Mouse (Mus musculus) heart, embryonic 16.5 days (tissue): ENCODE measurements around the gene Akap7. TPM values are rescaled to one million over a fixed set of nuclear protein-coding genes. Genes with fewer than 3 reads are reported as not detected.

ENCODE experiments used
- ATAC-seq: fragments of 200-750 bp; cut with Nextera tagmentation; replicated peaks from 2 replicates; pipeline ENCODE4 v1.8.0; 2017; ENCODE audit warnings: moderate number of reproducible peaks; ENCODE audit not compliant: insufficient read depth, low FRiP score; ENCODE audit errors: extremely low read depth
- H3K27ac ChIP-seq: fragments of 300-500 bp; sonication (generic); 2 replicates; pipeline ENCODE4 v1.5.1; 2014; ENCODE audit warnings: mild to moderate bottlenecking, low read length, control low read depth, moderate library complexity
- H3K27me3 ChIP-seq: fragments of 300-500 bp; sonication (generic); 2 replicates; pipeline ENCODE4 v1.6.1; 2014; ENCODE audit warnings: low read length, mixed read lengths; ENCODE audit not compliant: control insufficient read depth, insufficient read depth
- H3K36me3 ChIP-seq: fragments of 300-500 bp; sonication (generic); 2 replicates; pipeline ENCODE4 v1.6.1; 2014; ENCODE audit not compliant: control insufficient read depth, insufficient read depth
- H3K4me1 ChIP-seq: fragments of 300-500 bp; sonication (generic); 2 replicates; pipeline ENCODE4 v1.6.1; 2014; ENCODE audit warnings: low read length, mixed read lengths; ENCODE audit not compliant: control insufficient read depth, insufficient read depth
- H3K4me2 ChIP-seq: fragments of 300-500 bp; sonication (generic); 2 replicates; pipeline ENCODE4 v1.6.1; 2014; ENCODE audit warnings: low read depth, mild to moderate bottlenecking, control low read depth, low read length
- H3K4me3 ChIP-seq: fragments of 300-500 bp; sonication (generic); 2 replicates; pipeline ENCODE4 v1.5.1; 2014; ENCODE audit warnings: mild to moderate bottlenecking, control low read depth, low read length
- H3K9ac ChIP-seq: fragments of 300-500 bp; sonication (generic); 2 replicates; pipeline ENCODE4 v1.6.1; 2014; ENCODE audit warnings: low read length, control low read depth
- H3K9me3 ChIP-seq: fragments of 300-500 bp; sonication (generic); replicated peaks from 2 replicates; pipeline ENCODE4 v1.6.1; 2016; ENCODE audit warnings: low read length; ENCODE audit not compliant: control insufficient read depth
- WGBS: fragments of 180-500 bp; shearing (Covaris S2); extraction: QIAGEN DNeasy Blood & Tissue Kit; methylation state at CpG from one replicate; pipeline ENCODE4 v1.1.7; 2014; 5-methylcytosine and 5-hydroxymethylcytosine counted together
- polyA plus RNA-seq: library from polyadenylated mRNA; unstranded; fragments of >200 nt; fragmentation: Nextera tagmentation; extraction: Ambion mirVana; gene quantifications from 2 replicates; pipeline ENCODE4 v1.2.1, GENCODE M21; 2015

Akap7 gene
- polyA plus RNA-seq, 1 experiment from 2014 or later, result 26.9 TPM

- no peak overlapping the region for H3K4me3 ChIP-seq
- no peaks in the 10 kb centered on the region for H3K36me3 ChIP-seq
- H3K4me1 ChIP-seq, result peaks cover 2% of the 10 kb centered on the region; the same call in 1 of the 2 replicates
- no peak overlapping the region for H3K27ac ChIP-seq
- WGBS, result 84% methylated on average over 15 of the region's 15 CpGs
- H3K27me3 ChIP-seq, result no peaks in the 10 kb centered on the region
- H3K9ac ChIP-seq, result no peak overlapping the region
- H3K9me3 ChIP-seq, result no peaks in the 10 kb centered on the region
- H3K4me2 ChIP-seq, result no peak overlapping the region
- no peak for ATAC-seq
These were observed 87.7 kb downstream of the Akap7 start for GRCm38 (mm10) chr10:25219901-25220495.

DNA sequence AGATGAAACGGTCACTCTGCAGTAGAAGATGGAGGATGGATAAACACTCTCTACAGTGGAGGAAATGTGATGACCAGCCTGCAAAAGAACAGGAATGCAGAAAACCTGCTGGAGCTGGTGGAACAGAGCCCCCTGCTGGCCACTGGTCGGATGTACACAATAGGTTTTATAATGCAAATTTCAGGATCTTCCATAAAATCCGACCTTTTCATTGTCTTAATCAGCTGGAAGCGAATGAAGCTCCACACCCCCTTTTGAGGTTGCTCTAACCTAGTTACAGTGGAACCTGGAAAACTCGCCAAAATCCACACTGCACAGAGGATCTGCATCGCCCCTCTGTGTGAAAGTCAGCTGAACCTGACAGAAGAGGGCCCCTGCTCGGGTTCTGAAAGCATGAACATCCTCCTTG, 88.4 kb downstream of the Akap7 start:
- 30% methylated on average over 7 of the region's 7 CpGs for WGBS
- Histone ChIP-seq H3K9ac (no peak overlapping the region), H3K27ac (no peak overlapping the region), H3K36me3 (no peaks in the 10 kb centered on the region), H3K27me3 (no peaks in the 10 kb centered on the region), H3K9me3 (no peaks in the 10 kb centered on the region), H3K4me1 (no peaks in the 10 kb centered on the region), H3K4me3 (no peak overlapping the region), H3K4me2 (no peak overlapping the region)
- no peak for ATAC-seq

DNA sequence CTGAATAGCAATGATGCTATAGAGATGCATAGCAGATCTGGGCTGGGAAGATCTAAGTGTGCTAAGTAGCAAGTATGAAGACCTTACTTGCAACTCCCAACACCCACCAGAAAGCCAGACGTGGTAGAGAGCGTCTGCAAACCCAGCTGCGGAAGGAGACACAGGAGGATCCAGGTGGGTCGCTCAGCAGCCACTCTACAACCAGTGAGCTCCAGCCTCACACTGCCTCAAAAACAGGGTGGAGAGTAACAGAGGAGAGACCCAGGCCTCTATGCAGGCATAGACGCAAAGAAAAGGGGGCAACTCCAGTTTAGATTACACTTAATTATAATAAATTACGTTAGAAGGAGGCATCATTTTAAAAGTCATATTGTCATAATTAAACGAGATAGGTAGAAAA, 88.9 kb downstream of the Akap7 start:
- no peaks in the 10 kb centered on the region for H3K27me3 ChIP-seq
- no peak overlapping the region for H3K4me2 ChIP-seq
- 73% methylated on average over 7 of the region's 7 CpGs for WGBS
- H3K36me3 ChIP-seq, result no peaks in the 10 kb centered on the region
- no peak overlapping the region for H3K27ac ChIP-seq
- H3K4me1 ChIP-seq, result no peaks in the 10 kb centered on the region
- H3K9me3 ChIP-seq, result no peaks in the 10 kb centered on the region
- H3K4me3 ChIP-seq, result no peak overlapping the region
- H3K9ac ChIP-seq, result no peak overlapping the region
- ATAC-seq, result no peak

- H3K36me3 ChIP-seq, result no peaks in the 10 kb centered on the region
- H3K4me2 ChIP-seq, result no peak overlapping the region
- no peak for ATAC-seq
- no peaks in the 10 kb centered on the region for H3K4me1 ChIP-seq
- H3K27ac ChIP-seq, result no peak overlapping the region
- no peak overlapping the region for H3K9ac ChIP-seq
- 82% methylated on average over 3 of the region's 3 CpGs for WGBS
- H3K9me3 ChIP-seq, result no peaks in the 10 kb centered on the region
- H3K4me3 ChIP-seq, result no peak overlapping the region
- no peaks in the 10 kb centered on the region for H3K27me3 ChIP-seq
These were observed 91.7 kb downstream of the Akap7 start for GRCm38 (mm10) chr10:25215977-25216376.

GRCm38 (mm10) chr10:25213716-25214115, 94.0 kb downstream of the Akap7 start:
- no peak overlapping the region for H3K9ac ChIP-seq
- H3K4me3 ChIP-seq, result no peak overlapping the region
- H3K27me3 ChIP-seq, result no peaks in the 10 kb centered on the region
- WGBS, result 53% methylated on average over 4 of the region's 4 CpGs
- H3K9me3 ChIP-seq, result no peaks in the 10 kb centered on the region
- no peaks in the 10 kb centered on the region for H3K4me1 ChIP-seq
- no peak overlapping the region for H3K4me2 ChIP-seq
- H3K27ac ChIP-seq, result no peak overlapping the region
- ATAC-seq, result no peak
- no peaks in the 10 kb centered on the region for H3K36me3 ChIP-seq

DNA sequence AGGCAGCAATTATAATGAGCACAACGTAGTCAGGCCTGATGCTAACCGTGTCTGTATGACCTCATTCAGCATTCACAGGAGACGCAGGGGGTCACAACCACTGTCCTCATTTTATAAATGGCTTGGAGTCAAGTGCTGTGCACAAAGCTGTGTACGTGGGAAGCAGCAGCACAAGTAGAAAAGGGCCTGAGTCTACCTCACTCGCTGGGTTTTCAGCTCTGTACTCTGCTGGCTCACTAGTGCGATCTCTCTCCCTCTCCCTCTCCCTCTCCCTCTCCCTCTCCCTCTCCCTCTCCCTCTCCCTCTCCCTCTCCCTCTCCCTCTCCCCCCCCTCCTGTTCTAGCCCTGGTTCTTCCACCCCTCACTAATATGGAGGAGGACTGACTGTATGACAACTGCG, 99.1 kb downstream of the Akap7 start:
- H3K4me2 ChIP-seq, result no peak overlapping the region
- H3K4me1 ChIP-seq, result no peaks in the 10 kb centered on the region
- 61% methylated on average over 7 of the region's 7 CpGs for WGBS
- H3K36me3 ChIP-seq, result no peaks in the 10 kb centered on the region
- no peak overlapping the region for H3K27ac ChIP-seq
- no peak overlapping the region for H3K9ac ChIP-seq
- no peaks in the 10 kb centered on the region; the same call in 1 of the 2 replicates for H3K9me3 ChIP-seq
- no peaks in the 10 kb centered on the region for H3K27me3 ChIP-seq
- ATAC-seq, result no peak
- H3K4me3 ChIP-seq, result no peak overlapping the region

DNA sequence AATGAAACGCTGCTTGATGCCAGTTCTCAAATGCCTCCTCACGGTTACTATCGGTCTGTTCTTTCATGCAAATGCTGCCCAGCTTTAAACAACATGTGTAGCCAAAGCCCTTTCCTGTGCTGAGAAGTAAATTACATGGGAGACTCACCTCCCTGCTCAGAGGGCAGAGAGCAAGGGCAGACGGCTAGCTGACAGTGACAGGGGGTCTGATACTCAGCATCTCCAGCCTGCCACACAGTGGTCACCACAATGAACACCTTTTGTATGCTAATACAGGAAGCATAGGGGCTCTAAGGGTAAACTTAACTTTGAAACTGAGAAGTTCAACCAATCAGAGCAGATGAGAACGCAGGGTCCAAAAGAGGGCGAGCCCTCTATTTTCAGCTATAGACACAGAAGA, 99.8 kb downstream of the Akap7 start:
- Histone ChIP-seq H3K27ac (no peak overlapping the region), H3K9ac (no peak overlapping the region), H3K4me1 (no peaks in the 10 kb centered on the region), H3K4me2 (no peak overlapping the region), H3K9me3 (no peaks in the 10 kb centered on the region; the same call in 1 of the 2 replicates), H3K36me3 (no peaks in the 10 kb centered on the region), H3K27me3 (no peaks in the 10 kb centered on the region), H3K4me3 (no peak overlapping the region)
- no peak for ATAC-seq
- WGBS, result 49% methylated on average over 6 of the region's 6 CpGs

DNA sequence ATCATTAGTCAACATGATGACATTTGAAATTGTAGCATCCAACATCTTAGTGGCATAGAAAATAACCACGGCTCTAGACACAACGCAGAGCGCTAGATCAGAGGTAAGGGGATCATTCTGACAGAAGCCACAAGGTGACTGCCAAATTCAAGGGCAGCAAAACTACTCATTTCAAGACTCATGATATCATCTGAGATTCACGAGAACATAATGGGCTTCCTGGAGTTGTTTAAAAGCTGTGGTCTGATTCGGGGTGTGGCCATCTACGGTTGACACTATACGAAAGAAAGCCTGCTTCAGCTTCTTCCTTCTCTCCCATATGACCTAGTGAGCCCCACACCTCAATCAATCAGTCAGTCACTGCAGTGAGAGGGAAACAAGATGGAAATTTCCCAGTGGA, 107.0 kb downstream of the Akap7 start:
- no peaks in the 10 kb centered on the region for H3K36me3 ChIP-seq
- peak overlapping the region; percentile 79; the same call in 1 of the 2 replicates for H3K4me2 ChIP-seq
- no peaks in the 10 kb centered on the region for H3K27me3 ChIP-seq
- no peak overlapping the region for H3K9ac ChIP-seq
- 86% methylated on average over 7 of the region's 7 CpGs for WGBS
- H3K9me3 ChIP-seq, result no peaks in the 10 kb centered on the region
- no peak for ATAC-seq
- H3K4me3 ChIP-seq, result no peak overlapping the region
- no peak overlapping the region for H3K27ac ChIP-seq
- H3K4me1 ChIP-seq, result peaks cover 7% of the 10 kb centered on the region; the same call in 1 of the 2 replicates

DNA sequence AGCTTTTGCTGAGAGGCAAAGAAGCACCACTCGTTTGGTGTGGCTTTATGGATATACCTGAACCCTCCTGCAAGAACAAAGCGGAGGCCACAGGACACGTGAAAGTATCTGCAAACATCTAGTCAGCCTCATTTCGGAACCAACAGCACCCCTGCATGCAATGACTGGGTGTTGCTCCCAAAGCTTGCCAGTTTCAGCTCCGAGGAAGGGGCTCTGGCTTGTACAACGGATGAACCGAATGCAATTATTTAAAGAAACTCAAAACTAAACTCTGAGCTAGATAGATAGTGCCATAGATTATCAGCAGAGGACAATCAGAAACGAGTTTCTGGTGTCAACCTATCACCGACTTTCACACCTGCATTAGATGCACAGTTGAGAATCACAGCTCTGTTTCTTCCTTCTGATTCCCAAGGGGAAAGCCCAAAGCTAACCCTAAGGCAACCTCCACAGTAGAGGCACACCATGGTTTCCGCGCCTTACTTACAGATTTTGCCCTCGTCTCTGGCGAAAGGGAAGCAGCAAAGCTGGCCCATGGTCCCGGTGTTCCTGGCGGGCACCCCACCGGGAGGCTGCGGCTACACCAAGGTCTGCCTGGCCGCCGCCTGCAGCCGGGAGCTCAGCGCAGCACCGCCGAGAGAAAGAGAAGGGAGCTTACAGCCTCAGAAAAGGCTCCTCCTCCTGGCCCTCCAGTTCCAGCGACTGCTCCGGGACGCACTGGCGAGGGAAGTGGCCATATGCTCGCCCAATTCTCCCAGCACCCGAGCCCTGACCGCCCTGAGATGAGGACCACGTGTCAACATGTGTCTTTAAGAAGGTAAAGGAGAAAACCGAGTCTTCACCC, 107.9 kb downstream of the Akap7 start:
- Histone ChIP-seq H3K9ac (peak overlapping the region; percentile 70), H3K27ac (no peak overlapping the region), H3K9me3 (no peaks in the 10 kb centered on the region), H3K4me2 (peak overlapping the region; percentile 79), H3K27me3 (no peaks in the 10 kb centered on the region), H3K4me3 (peak overlapping the region; percentile 55), H3K36me3 (no peaks in the 10 kb centered on the region), H3K4me1 (peaks cover 7% of the 10 kb centered on the region; the same call in 1 of the 2 replicates)
- 14% methylated on average over 32 of the region's 32 CpGs for WGBS
- peak; percentile 58; the same call in 1 of the 2 replicates for ATAC-seq
